Mouse (Mus musculus): ENCODE results near the gene Nrxn1. TPM values are rescaled to one million over a fixed set of nuclear protein-coding genes. Genes with fewer than 3 reads are reported as not detected.

Nrxn1 gene
- total and polyA plus RNA-seq, 3 experiments: not detected

DNA sequence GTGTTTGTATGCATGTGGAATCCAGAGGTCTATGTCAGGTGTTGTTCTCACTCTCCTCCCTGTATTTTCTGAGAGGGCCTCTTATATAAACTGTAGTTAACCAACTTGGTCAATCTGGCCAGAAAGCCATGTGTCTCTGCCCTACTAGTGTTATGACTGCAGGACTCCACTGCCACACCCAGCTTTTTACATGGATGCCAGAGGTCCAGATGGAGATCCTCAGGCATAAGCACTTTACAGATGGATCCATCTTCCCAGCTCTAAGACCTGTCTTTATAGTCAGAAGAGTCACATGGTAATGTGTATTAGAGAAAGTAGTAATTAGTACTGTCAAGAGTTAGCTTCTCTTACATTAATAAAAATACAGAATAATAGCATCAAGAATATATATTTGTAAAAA lies 285.7 kb downstream of the Nrxn1 start:
- H3K36me3 ChIP-seq (ENCODE audit: control insufficient read depth in 1 of 2, insufficient read depth in 2 of 2, low read length in 2 of 2): peaks cover 0 to 6% of the 10 kb centered on the region in 2 experiments; a peak in 2 of 4 replicates
- no peak overlapping the region for H3K27ac ChIP-seq (ENCODE audit: control insufficient read depth, low read depth, low read length)
- H3K27me3 ChIP-seq (ENCODE audit: control insufficient read depth in 1 of 2, insufficient read depth in 2 of 2, low read length in 2 of 2): no peaks in the 10 kb centered on the region
- no peaks in the 10 kb centered on the region for H3K79me2 ChIP-seq (ENCODE audit: control insufficient read depth, insufficient read depth, low read length, poor library complexity)
- H3K4me1 ChIP-seq (ENCODE audit: control insufficient read depth in 1 of 2, insufficient read depth in 2 of 2, low read length in 2 of 2): peaks cover 4% of the 10 kb centered on the region in 2 experiments; a peak in 3 of 4 replicates
- no peak for DNase-seq (ENCODE audit: low read depth, low spot score)
- TF ChIP-seq CHD2 (IDR thresholded peaks at IDR 0.05; ENCODE audit: low read length) (no peak), UBTF (IDR thresholded peaks at IDR 0.05; ENCODE audit: borderline replicate concordance, insufficient read depth, low read depth, low read length) (no peak), MXI1 (IDR thresholded peaks at IDR 0.05; ENCODE audit: low read depth, low read length) (no peak), ZMIZ1 (IDR thresholded peaks at IDR 0.05; ENCODE audit: low read depth, low read length) (no peak), GATA1 (IDR thresholded peaks at IDR 0.05; ENCODE audit: low read depth, low read length) (no peak), POLR2AphosphoS5 (IDR thresholded peaks at IDR 0.05; ENCODE audit: borderline replicate concordance, low read depth, low read length) (no peak), CHD1 (IDR thresholded peaks at IDR 0.05; ENCODE audit: low read depth, low read length) (no peak), ELF1 (IDR thresholded peaks at IDR 0.05; ENCODE audit: low read depth, low read length) (no peak), POLR2A (IDR thresholded peaks at IDR 0.05; ENCODE audit: control insufficient read depth in 1 of 2, insufficient read depth in 1 of 2, low read depth in 1 of 2, low read length in 2 of 2, poor library complexity in 1 of 2) (no peak), USF1 (IDR thresholded peaks at IDR 0.05; ENCODE audit: low read depth, low read length) (no peak), TBP (IDR thresholded peaks at IDR 0.05; ENCODE audit: low read depth, low read length) (no peak), GABPA (IDR thresholded peaks at IDR 0.05; ENCODE audit: low read depth, low read length) (no peak), BHLHE40 (IDR thresholded peaks at IDR 0.05; ENCODE audit: borderline replicate concordance, low read depth, low read length) (no peak), NELFE (IDR thresholded peaks at IDR 0.05; ENCODE audit: low read depth, low read length) (no peak), USF2 (IDR thresholded peaks at IDR 0.05; ENCODE audit: borderline replicate concordance in 1 of 2, insufficient read depth in 1 of 2, low read depth in 1 of 2, low read length in 2 of 2) (no peak), ZKSCAN1 (IDR thresholded peaks at IDR 0.05; ENCODE audit: low read depth, low read length) (no peak), ZC3H11A (IDR thresholded peaks at IDR 0.05; ENCODE audit: low read depth, low read length) (no peak), RAD21 (IDR thresholded peaks at IDR 0.05; ENCODE audit: low read depth, low read length) (no peak)
- no peak overlapping the region for H3K4me3 ChIP-seq (ENCODE audit: control insufficient read depth in 1 of 2, insufficient read depth in 1 of 2, low read depth in 2 of 2, low read length in 2 of 2)
- H3K9ac ChIP-seq (ENCODE audit: control insufficient read depth, low read depth, low read length, poor library complexity, severe bottlenecking): no peak overlapping the region
- H3K9me3 ChIP-seq (replicated peaks; ENCODE audit: insufficient read depth, low read length): no peaks in the 10 kb centered on the region

DNA sequence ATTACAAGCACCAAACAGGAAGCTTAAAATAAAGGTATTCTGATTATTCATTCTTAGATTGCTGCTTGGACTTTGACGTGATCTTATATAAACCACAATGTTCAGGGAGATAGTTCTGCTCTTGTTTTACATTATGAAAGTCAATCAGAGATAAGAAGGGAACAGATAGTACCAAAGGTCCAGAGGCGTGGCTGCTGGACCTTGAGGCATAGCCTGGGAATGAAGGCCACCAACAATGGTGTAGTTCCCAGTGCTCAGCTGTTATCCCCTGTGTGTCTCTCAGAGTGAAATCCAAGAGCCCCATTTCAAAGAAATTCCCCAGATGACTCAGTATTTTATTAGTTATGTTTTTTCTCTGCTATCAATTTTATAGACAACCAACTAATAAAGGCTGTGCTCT lies 294.2 kb downstream of the Nrxn1 start:
- TF ChIP-seq USF1 (IDR thresholded peaks at IDR 0.05; ENCODE audit: low read depth, low read length): no peak
- no peak for TF ChIP-seq MAFK (IDR thresholded peaks at IDR 0.05; ENCODE audit: borderline replicate concordance, low read depth, low read length)
- TF ChIP-seq ZNF384 (IDR thresholded peaks at IDR 0.05; ENCODE audit: low read depth, low read length): no peak
- no peak for TF ChIP-seq MEF2A (IDR thresholded peaks at IDR 0.05; ENCODE audit: extremely low read depth, insufficient replicate concordance, low read depth, low read length, poor library complexity, severe bottlenecking)
- peak; percentile 17; the same call in 1 of the 2 replicates for TF ChIP-seq GATA1 (IDR thresholded peaks at IDR 0.05; ENCODE audit: low read depth, low read length)
- no peak for TF ChIP-seq POLR2AphosphoS2 (IDR thresholded peaks at IDR 0.05; ENCODE audit: low read length)
- no peak for TF ChIP-seq EP300 (IDR thresholded peaks at IDR 0.05; ENCODE audit: low read depth in 1 of 2, low read length in 2 of 2)
- no peaks in the 10 kb centered on the region for H3K79me2 ChIP-seq (ENCODE audit: control insufficient read depth, insufficient read depth, low read length, poor library complexity)
- no peak for DNase-seq (ENCODE audit: low read depth, low spot score)
- no peak overlapping the region for H3K4me3 ChIP-seq (ENCODE audit: control insufficient read depth in 1 of 2, insufficient read depth in 1 of 2, low read depth in 2 of 2, low read length in 2 of 2)
- no peak overlapping the region for H3K9ac ChIP-seq (ENCODE audit: control insufficient read depth, low read depth, low read length, poor library complexity, severe bottlenecking)
- peaks cover 0 to 14% of the 10 kb centered on the region in 2 experiments; a peak in 2 of 4 replicates for H3K36me3 ChIP-seq (ENCODE audit: control insufficient read depth in 1 of 2, insufficient read depth in 2 of 2, low read length in 2 of 2)
- H3K4me1 ChIP-seq (ENCODE audit: control insufficient read depth in 1 of 2, insufficient read depth in 2 of 2, low read length in 2 of 2): peaks cover 5 to 7% of the 10 kb centered on the region in 2 experiments; a peak in 3 of 4 replicates
- no peaks in the 10 kb centered on the region for H3K27me3 ChIP-seq (ENCODE audit: control insufficient read depth in 1 of 2, insufficient read depth in 2 of 2, low read length in 2 of 2)
- no peaks in the 10 kb centered on the region for H3K9me3 ChIP-seq (replicated peaks; ENCODE audit: insufficient read depth, low read length)
- H3K27ac ChIP-seq (ENCODE audit: control insufficient read depth, low read depth, low read length): no peak overlapping the region

All from MEL (cell line).